Mouse (Mus musculus) kidney, embryonic 14.5 days (tissue): ENCODE measurements around the gene Kcnj6. TPM values are rescaled to one million over a fixed set of nuclear protein-coding genes. Genes with fewer than 3 reads are reported as not detected.

Source experiments
- ATAC-seq: fragments of 200-750 bp; cut with Nextera tagmentation; 2 replicates; pipeline ENCODE4 v1.8.0; 2017; ENCODE audit warnings: moderate number of reproducible peaks, mild to moderate bottlenecking, moderate TSS enrichment, moderate library complexity; ENCODE audit not compliant: low FRiP score, low TSS enrichment
- H3K27ac ChIP-seq: fragments of 300-500 bp; sonication (generic); 2 replicates; pipeline ENCODE4 v1.5.1; 2014; ENCODE audit warnings: low read depth, mild to moderate bottlenecking, low read length, moderate library complexity, mixed read lengths
- H3K27me3 ChIP-seq: fragments of 300-500 bp; sonication (generic); 2 replicates; pipeline ENCODE4 v1.6.1; 2014; ENCODE audit warnings: mild to moderate bottlenecking, low read length; ENCODE audit not compliant: control insufficient read depth, insufficient read depth
- H3K36me3 ChIP-seq: fragments of 300-500 bp; sonication (generic); 2 replicates; pipeline ENCODE4 v1.6.1; 2014; ENCODE audit warnings: low read length, mixed read lengths; ENCODE audit not compliant: control insufficient read depth, insufficient read depth
- H3K4me1 ChIP-seq: fragments of 300-500 bp; sonication (generic); 2 replicates; pipeline ENCODE4 v1.6.1; 2014; ENCODE audit warnings: low read length, mixed read lengths; ENCODE audit not compliant: control insufficient read depth, insufficient read depth
- H3K4me2 ChIP-seq: fragments of 300-500 bp; sonication (generic); replicated peaks from 2 replicates; pipeline ENCODE4 v1.6.1; 2014; ENCODE audit warnings: low read depth, mild to moderate bottlenecking, low read length
- H3K4me3 ChIP-seq: fragments of 300-500 bp; sonication (generic); 2 replicates; pipeline ENCODE4 v1.5.1; 2014; ENCODE audit warnings: mild to moderate bottlenecking, low read length
- H3K9ac ChIP-seq: fragments of 300-500 bp; sonication (generic); 2 replicates; pipeline ENCODE4 v1.6.1; 2014; ENCODE audit warnings: low read depth, mild to moderate bottlenecking, low read length, moderate library complexity
- H3K9me3 ChIP-seq: fragments of 300-500 bp; sonication (generic); 2 replicates; pipeline ENCODE4 v1.6.1; 2016; ENCODE audit warnings: low read length; ENCODE audit not compliant: control insufficient read depth
- WGBS: fragments of 180-500 bp; shearing (Covaris S2); extraction: QIAGEN DNeasy Blood & Tissue Kit; methylation state at CpG from one replicate; pipeline ENCODE4 v1.1.7; 2014; 5-methylcytosine and 5-hydroxymethylcytosine counted together
- polyA plus RNA-seq: library from polyadenylated mRNA; unstranded; fragments of >200 nt; fragmentation: Nextera tagmentation; extraction: Ambion mirVana; gene quantifications from 2 replicates; pipeline ENCODE4 v1.2.1, GENCODE M21; 2014

The Kcnj6 gene
- polyA plus RNA-seq, 1 experiment from 2014 or later: not detected

DNA sequence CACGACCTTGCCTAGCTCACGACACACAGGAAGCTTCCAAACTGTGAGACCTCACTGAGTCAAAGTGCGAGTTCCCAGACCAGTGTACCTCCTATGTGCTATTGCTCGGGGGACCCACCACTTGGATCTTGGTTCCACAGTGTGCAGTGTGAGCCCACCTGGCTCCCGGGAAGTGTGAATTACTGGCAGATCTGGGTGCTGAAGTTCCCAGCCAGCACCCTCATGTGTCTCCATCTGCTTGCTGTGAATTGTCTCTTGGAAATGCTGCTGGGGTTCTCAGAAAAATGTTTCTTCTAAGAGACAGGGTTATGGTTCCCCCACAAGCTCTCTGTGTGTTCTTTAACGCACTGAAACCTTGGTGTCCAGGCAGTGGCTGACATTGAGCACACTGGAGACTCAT, 98.7 kb downstream of the Kcnj6 start:
- Histone ChIP-seq H3K27ac (no peak overlapping the region), H3K4me2 (no peak overlapping the region), H3K4me1 (no peaks in the 10 kb centered on the region), H3K27me3 (no peaks in the 10 kb centered on the region), H3K9me3 (no peaks in the 10 kb centered on the region), H3K4me3 (no peak overlapping the region), H3K9ac (no peak overlapping the region), H3K36me3 (no peaks in the 10 kb centered on the region)
- WGBS: 85% methylated on average over 6 of the region's 6 CpGs
- no peak for ATAC-seq

DNA sequence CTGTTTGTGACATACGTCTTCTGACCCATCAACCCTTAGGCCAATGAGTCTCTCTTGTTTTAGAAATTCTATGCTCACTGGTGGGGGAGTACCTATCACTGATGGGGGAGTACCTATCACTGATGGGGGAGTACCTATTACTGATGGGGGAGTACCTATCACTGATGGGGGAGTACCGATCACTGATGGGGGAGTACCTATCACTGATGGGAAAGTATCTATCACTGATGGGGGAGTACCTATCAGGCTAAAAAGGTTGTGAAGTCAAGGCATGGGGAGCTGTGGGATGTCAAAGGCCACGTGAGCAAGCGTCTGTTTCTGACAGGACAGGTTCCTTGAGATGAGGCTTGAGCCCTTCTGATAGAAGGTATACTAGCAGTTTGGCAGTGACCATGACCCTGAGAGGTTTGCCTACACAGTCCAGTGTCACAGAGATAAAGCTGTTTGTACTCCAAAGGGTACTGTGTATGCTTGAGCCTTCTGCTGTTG, 105.3 kb downstream of the Kcnj6 start:
- H3K4me2 ChIP-seq: no peak overlapping the region

DNA sequence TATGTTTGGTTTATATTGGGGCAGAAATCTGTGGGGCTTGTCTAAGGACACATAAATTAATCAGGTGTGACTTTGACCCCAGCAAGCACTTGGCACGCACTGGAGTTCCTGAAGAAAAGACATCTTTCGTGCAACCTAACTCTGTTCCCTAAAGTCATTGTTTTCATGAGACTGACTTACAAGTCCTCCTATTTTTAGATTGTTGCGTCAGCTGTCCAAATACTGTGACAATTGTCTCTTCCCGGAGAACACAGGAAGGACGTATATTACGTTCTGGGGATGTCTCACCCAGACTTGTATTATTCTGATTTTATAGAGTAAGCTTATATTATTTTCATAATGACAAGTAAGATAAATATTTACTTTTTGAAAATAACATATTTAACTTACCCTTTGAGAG, 106.9 kb downstream of the Kcnj6 start:
- H3K4me2 ChIP-seq: no peak overlapping the region
- H3K4me1 ChIP-seq: 0 out of 2 replicates have a peak, but pooled peaks cover 4% of the 10 kb centered on the region
- no peaks in the 10 kb centered on the region for H3K36me3 ChIP-seq
- WGBS: 56% methylated on average over 6 of the region's 6 CpGs
- H3K4me3 ChIP-seq: no peak overlapping the region
- H3K9me3 ChIP-seq: no peaks in the 10 kb centered on the region
- H3K27ac ChIP-seq: no peak overlapping the region
- ATAC-seq: no peak
- no peaks in the 10 kb centered on the region for H3K27me3 ChIP-seq
- no peak overlapping the region for H3K9ac ChIP-seq

More for the DNA sequence above, 105.3 kb downstream of the Kcnj6 start:
- Histone ChIP-seq H3K4me1 (0 out of 2 replicates have a peak, but pooled peaks cover 4% of the 10 kb centered on the region), H3K4me3 (no peak overlapping the region), H3K9me3 (no peaks in the 10 kb centered on the region), H3K9ac (no peak overlapping the region), H3K27me3 (no peaks in the 10 kb centered on the region), H3K27ac (no peak overlapping the region), H3K36me3 (no peaks in the 10 kb centered on the region)
- no peak for ATAC-seq
- 91% methylated on average over 4 of the region's 4 CpGs for WGBS

DNA sequence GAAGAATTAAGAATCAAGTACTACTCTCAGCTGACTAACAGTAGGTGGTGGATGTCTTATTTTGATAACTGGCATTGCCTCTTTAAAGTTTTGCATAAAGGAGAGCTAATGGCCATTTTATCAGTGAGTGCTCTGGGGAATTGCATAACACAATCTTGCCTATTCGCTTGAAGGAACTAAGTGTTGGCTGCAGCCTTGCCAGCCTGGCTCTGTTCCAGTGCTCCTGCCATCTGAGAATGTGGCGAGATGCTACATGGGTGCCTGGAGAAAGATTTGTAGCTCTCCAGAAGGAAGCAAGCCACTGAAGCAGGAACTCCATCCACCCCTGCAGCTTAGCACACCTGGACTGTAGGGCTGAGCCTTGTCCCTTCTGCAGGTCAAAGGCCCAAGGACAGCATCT, 107.4 kb downstream of the Kcnj6 start:
- ATAC-seq: no peak
- H3K27me3 ChIP-seq: no peaks in the 10 kb centered on the region
- no peak overlapping the region for H3K9ac ChIP-seq
- no peak overlapping the region for H3K4me3 ChIP-seq
- H3K4me1 ChIP-seq: 0 out of 2 replicates have a peak, but pooled peaks cover 4% of the 10 kb centered on the region
- no peak overlapping the region for H3K4me2 ChIP-seq
- H3K27ac ChIP-seq: no peak overlapping the region
- H3K36me3 ChIP-seq: no peaks in the 10 kb centered on the region
- 58% methylated on average over 2 of the region's 2 CpGs for WGBS
- no peaks in the 10 kb centered on the region for H3K9me3 ChIP-seq

DNA sequence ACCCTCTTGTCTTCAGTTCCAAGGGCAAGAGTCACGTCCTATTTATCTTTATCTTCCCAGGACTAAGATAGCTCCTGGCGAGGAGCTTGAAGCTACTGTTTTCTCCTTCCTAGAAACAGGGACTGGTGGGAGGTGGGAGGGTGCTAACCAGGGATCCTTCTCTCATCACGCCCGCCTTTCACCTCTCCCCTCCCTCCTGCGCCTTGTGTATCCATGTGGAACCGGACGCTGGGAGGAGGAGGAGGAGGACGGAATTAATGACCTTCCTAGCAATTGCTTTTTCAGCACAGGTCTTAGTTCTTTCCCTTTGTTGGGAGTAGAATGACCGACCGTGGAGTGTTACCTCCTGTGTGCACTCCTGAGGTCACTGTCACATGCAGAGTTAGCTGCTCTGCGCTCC, 108.9 kb downstream of the Kcnj6 start:
- no peak overlapping the region for H3K9ac ChIP-seq
- H3K27ac ChIP-seq: no peak overlapping the region
- peak; percentile 83 for ATAC-seq
- H3K9me3 ChIP-seq: no peaks in the 10 kb centered on the region
- H3K36me3 ChIP-seq: no peaks in the 10 kb centered on the region
- 0 out of 2 replicates have a peak, but pooled peaks cover 4% of the 10 kb centered on the region for H3K4me1 ChIP-seq
- H3K4me2 ChIP-seq: no peak overlapping the region
- 24% methylated on average over 11 of the region's 11 CpGs for WGBS
- no peaks in the 10 kb centered on the region for H3K27me3 ChIP-seq
- H3K4me3 ChIP-seq: no peak overlapping the region

DNA sequence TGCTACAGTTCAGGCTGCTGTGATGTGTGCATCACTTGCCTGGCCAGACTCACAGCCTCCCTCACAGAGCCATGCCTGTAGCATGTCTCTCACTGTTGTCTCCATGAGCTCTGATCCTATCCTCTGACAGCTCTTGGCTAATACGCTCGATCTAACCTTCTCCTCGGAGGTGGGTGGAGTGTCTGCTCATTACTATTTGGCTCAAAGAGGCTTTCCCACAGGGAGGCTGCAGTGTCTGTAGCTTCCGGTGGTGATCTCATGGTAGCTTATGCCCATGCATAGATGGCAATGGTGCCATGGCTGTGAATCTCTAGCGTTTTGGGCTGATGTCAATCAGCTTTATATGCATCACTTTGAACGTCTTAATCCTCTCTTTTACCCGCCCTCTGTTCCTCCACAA, 111.1 kb downstream of the Kcnj6 start:
- H3K36me3 ChIP-seq: no peaks in the 10 kb centered on the region
- H3K9me3 ChIP-seq: no peaks in the 10 kb centered on the region
- WGBS: 87% methylated on average over 7 of the region's 7 CpGs
- no peak overlapping the region for H3K27ac ChIP-seq
- no peak for ATAC-seq
- H3K4me1 ChIP-seq: 0 out of 2 replicates have a peak, but pooled peaks cover 4% of the 10 kb centered on the region
- no peak overlapping the region for H3K4me3 ChIP-seq
- H3K4me2 ChIP-seq: no peak overlapping the region
- no peaks in the 10 kb centered on the region for H3K27me3 ChIP-seq
- no peak overlapping the region for H3K9ac ChIP-seq

DNA sequence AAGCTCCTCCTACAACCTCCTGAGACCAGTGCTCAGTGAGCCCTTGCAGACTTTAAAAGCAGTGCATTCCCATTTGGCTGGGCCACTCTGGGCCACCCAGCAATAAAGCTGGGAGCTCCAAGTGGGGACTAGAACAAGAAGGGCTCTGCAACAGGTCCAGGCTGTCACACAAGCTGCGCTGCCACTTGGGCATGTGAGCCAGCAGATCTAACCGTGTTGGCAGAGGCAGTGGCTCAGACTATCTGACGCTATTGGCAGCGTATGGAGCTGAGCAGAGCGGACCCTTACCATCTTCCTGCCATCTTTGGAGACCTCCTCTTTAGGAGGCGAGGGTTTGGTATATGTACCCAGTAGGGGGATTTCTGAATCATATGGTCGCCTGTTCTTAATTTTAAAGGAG, 112.4 kb downstream of the Kcnj6 start:
- WGBS: 77% methylated on average over 7 of the region's 7 CpGs
- H3K9me3 ChIP-seq: no peaks in the 10 kb centered on the region
- H3K4me2 ChIP-seq: no peak overlapping the region
- H3K27ac ChIP-seq: no peak overlapping the region
- ATAC-seq: no peak
- no peaks in the 10 kb centered on the region for H3K36me3 ChIP-seq
- H3K4me1 ChIP-seq: 0 out of 2 replicates have a peak, but pooled peaks cover 4% of the 10 kb centered on the region
- H3K4me3 ChIP-seq: no peak overlapping the region
- no peaks in the 10 kb centered on the region for H3K27me3 ChIP-seq
- no peak overlapping the region for H3K9ac ChIP-seq

DNA sequence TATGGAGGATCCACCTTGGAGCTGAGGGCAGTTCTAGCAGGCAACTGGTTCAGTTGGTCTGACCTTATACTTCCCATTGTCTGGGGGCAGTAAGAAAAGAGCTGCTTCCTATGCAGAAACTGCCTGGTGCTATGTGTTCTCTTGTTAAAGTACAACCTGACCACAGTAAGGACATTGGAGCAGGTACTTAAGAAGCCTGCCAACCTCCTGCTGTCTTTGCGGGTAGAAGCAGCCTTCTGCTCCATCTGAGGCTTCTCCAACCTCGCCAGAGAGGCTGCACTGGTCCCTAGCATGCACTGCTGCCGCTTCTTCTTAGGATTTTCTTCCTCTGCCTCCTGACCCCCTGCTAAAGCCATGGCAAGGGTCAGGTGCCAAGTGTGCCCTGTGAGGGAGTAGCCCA, 113.6 kb downstream of the Kcnj6 start:
- no peak for ATAC-seq
- Histone ChIP-seq H3K9ac (no peak overlapping the region), H3K9me3 (no peaks in the 10 kb centered on the region), H3K4me3 (no peak overlapping the region), H3K36me3 (no peaks in the 10 kb centered on the region), H3K4me1 (0 out of 2 replicates have a peak, but pooled peaks cover 3% of the 10 kb centered on the region), H3K27me3 (no peaks in the 10 kb centered on the region), H3K4me2 (no peak overlapping the region), H3K27ac (no peak overlapping the region)
- WGBS: 75% methylated on average over 3 of the region's 3 CpGs

DNA sequence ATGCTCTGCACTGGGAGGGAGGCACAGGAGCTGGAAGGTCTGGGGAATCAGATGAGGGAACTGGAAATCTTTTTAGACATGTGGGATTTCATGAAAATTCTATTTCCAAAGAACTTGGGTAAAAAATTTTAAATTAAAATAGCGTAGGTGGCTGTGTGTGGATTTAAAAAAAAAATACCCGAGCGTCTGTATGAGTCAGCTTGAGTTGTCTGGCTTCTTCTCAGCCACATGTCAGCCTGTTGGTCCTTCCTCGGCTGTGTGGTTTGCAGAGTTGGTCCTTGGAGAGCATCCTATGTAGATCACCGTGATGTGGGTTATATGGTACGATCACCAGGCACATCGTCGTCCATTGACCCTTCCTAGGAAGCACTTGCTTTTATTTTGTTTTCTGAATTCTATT, 114.3 kb downstream of the Kcnj6 start:
- no peak overlapping the region for H3K9ac ChIP-seq
- ATAC-seq: no peak
- H3K27me3 ChIP-seq: no peaks in the 10 kb centered on the region
- no peaks in the 10 kb centered on the region for H3K36me3 ChIP-seq
- H3K4me2 ChIP-seq: no peak overlapping the region
- H3K9me3 ChIP-seq: no peaks in the 10 kb centered on the region
- no peak overlapping the region for H3K4me3 ChIP-seq
- no peaks in the 10 kb centered on the region for H3K4me1 ChIP-seq
- H3K27ac ChIP-seq: no peak overlapping the region
- WGBS: 85% methylated on average over 8 of the region's 8 CpGs
